Mouse (Mus musculus) megakaryocyte, embryonic 14.5 days (primary cell): ENCODE results near the gene Cenpu. TPM values are rescaled to one million over a fixed set of nuclear protein-coding genes. Genes with fewer than 3 reads are reported as not detected.
"Not testable (repeated sequence)": the region's sequence is repeated elsewhere in the genome, so short reads cannot be mapped to it uniquely, and the experiment has no call there.

Experiments used
- H3K27me3 ChIP-seq: replicated peaks from 2 replicates; pipeline ENCODE3; 2012; ENCODE audit warnings: inconsistent platforms
- H3K36me3 ChIP-seq: replicated peaks from 2 replicates; pipeline ENCODE3; 2012; ENCODE audit warnings: low read length, inconsistent platforms, mixed read lengths
- H3K4me1 ChIP-seq: 2 replicates; pipeline ENCODE4 v1.6.1; 2012; ENCODE audit warnings: inconsistent platforms
- H3K4me3 ChIP-seq: replicated peaks from 2 replicates; pipeline ENCODE3; 2012; ENCODE audit warnings: moderate library complexity, mild to moderate bottlenecking, inconsistent platforms
- H3K9me3 ChIP-seq: 2 replicates; pipeline ENCODE4 v1.6.1; 2012; ENCODE audit warnings: inconsistent platforms
- FLI1 ChIP-seq: IDR thresholded peaks from 2 replicates; pipeline ENCODE4 v1.6.1; 2012; ENCODE audit warnings: low read length, inconsistent platforms, mixed read lengths
- GATA1 ChIP-seq: IDR thresholded peaks from 3 replicates; pipeline ENCODE4 v1.6.1; 2012; ENCODE audit warnings: mixed read lengths, low read length, inconsistent platforms, borderline replicate concordance
- polyA plus RNA-seq: library from polyadenylated mRNA; stranded (reverse); fragments of >175 nt; gene quantifications from 2 replicates; pipeline ENCODE4 v1.2.3, GENCODE M21; 2012; ENCODE audit warnings: low replicate concordance; ENCODE audit not compliant: insufficient read depth

Gene Cenpu
- polyA plus RNA-seq, 1 experiment = 6.3 TPM

- Histone ChIP-seq H3K4me1 (peaks cover 8% of the 10 kb centered on the region; the same call in 1 of the 2 replicates), H3K9me3 (no peaks in the 10 kb centered on the region), H3K27me3 (no peaks in the 10 kb centered on the region), H3K36me3 (peaks cover 65% of the 10 kb centered on the region), H3K4me3 (no peak overlapping the region)
- TF ChIP-seq FLI1 (no peak), GATA1 (no peak)
Observed at GRCm38 (mm10) chr8:46569659-46570441, 18.0 kb downstream of the Cenpu start.

DNA sequence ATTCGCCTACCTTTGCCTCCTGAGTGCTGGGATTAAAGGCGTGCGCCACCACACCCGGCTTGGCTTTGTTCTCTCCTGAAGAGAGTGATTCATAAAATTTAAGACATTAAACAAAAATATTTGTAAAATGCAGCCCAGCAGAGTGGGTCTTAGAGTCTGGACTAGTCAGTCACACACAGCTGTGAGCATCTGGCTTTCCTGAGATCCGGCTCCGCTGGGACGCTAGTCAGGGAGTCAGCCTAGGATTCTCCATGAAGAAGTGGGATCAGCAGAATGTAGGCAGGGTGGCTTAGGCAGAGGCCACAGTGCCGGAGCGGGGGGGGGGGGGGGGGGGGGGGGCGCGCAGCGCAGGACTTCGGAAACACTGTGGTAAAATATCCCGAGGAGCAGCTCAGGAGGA, 18.8 kb downstream of the Cenpu start:
- H3K27me3 ChIP-seq = no peaks in the 10 kb centered on the region
- peaks cover 67% of the 10 kb centered on the region for H3K36me3 ChIP-seq
- no peak for TF ChIP-seq GATA1
- no peak overlapping the region for H3K4me3 ChIP-seq
- H3K9me3 ChIP-seq = no peaks in the 10 kb centered on the region
- peaks cover 8% of the 10 kb centered on the region; the same call in 1 of the 2 replicates for H3K4me1 ChIP-seq

DNA sequence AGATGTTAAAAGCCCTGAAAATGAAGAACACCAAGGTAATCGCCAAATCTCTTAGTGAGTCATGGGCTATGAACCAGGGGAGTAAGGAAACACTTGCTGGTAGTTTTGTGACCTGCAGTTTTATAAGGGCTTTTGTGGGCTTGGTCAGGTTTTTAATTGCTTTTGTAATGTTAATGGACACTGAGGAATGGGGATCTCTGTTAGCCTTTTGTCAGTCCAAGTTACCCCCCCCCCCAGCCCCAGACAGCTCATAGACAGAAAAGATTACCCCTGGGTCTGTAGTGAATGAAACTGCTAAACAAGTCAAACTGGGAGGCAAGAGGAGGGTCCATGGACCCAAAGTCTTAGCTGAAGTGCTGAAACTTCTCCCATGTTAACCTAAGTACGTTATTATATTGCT, 21.6 kb downstream of the Cenpu start:
- no peaks in the 10 kb centered on the region for H3K27me3 ChIP-seq
- no peak overlapping the region for H3K4me3 ChIP-seq
- no peaks in the 10 kb centered on the region for H3K9me3 ChIP-seq
- H3K36me3 ChIP-seq = peaks cover 81% of the 10 kb centered on the region
- no peak for TF ChIP-seq GATA1
- no peak for TF ChIP-seq FLI1
- peaks cover 22% of the 10 kb centered on the region for H3K4me1 ChIP-seq

GRCm38 (mm10) chr8:46573964-46574363, 22.1 kb downstream of the Cenpu start:
- Histone ChIP-seq H3K27me3 (no peaks in the 10 kb centered on the region), H3K36me3 (peaks cover 84% of the 10 kb centered on the region), H3K9me3 (no peaks in the 10 kb centered on the region), H3K4me1 (peaks cover 22% of the 10 kb centered on the region), H3K4me3 (no peak overlapping the region)
- no peak for TF ChIP-seq GATA1
- TF ChIP-seq FLI1 = no peak

DNA sequence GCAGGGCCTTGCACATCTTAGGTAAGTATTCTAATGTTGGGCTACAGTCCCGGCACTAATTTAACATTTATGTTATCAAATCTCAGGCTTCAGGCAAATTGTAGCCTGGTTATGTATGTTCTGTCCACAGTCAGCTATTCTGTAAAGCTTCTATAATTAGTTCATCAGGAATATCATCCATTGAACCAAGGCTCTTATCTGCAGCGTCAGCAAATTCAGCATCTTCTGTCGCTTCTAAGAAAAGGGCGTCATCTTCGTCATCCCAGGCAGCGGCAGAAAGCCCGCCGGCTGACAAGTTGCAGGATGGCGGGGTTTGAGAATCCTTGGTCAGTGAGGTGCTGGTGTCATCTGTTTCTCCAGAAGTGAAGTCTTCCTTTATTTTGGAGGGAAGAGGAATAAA, 27.0 kb downstream of the Cenpu start:
- Histone ChIP-seq H3K4me1 (peaks cover 24% of the 10 kb centered on the region), H3K36me3 (peaks cover 93% of the 10 kb centered on the region)

DNA sequence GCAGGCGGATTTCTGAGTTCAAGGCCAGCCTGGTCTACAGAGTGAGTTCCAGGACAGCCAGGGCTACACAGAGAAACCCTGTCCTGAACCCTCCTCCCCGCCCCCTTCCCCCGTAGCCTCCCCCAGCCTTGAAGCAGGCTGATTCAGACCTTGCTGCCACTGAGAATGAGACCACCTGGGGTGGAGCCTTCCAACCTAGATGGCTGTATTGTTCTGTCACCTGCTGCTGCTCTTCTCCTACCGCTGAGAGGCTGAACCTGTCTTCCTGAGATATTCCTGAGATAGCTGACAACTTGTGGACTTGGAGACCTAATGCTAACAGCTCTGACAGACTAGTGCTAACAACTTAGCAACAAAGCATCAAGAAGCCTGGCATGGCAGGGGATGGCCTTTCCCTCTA, 32.5 kb downstream of the Cenpu start:
- not testable (repeated sequence) for H3K9me3 ChIP-seq, H3K27me3 ChIP-seq, H3K4me3 ChIP-seq
- H3K36me3 ChIP-seq = peaks cover 70% of the 10 kb centered on the region
- peaks cover 15% of the 10 kb centered on the region for H3K4me1 ChIP-seq

More for the DNA sequence above, 27.0 kb downstream of the Cenpu start:
- Histone ChIP-seq H3K9me3 (no peaks in the 10 kb centered on the region), H3K27me3 (no peaks in the 10 kb centered on the region), H3K4me3 (no peak overlapping the region)
- no peak for TF ChIP-seq FLI1
- no peak for TF ChIP-seq GATA1

DNA sequence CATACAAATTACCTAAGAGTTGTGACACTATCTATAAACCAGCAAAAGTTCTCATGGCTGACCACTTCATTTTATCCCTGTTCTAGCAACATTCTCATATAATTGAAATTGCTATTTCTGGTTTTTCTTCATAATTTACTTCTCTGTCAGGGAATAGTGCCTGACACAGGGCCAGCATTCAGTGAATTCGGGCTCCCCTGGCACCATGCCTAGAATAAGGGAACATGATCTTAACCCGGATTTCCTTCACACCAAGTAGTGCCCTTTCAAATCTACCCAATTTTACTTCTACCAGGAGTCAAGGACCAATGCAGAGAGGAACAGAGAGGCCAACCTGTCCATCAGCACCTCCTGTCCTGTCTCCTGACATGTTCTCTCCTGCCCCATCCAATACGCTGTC, 33.7 kb downstream of the Cenpu start:
- Histone ChIP-seq H3K27me3 (no peaks in the 10 kb centered on the region), H3K9me3 (no peaks in the 10 kb centered on the region), H3K4me3 (no peak overlapping the region), H3K36me3 (peaks cover 67% of the 10 kb centered on the region), H3K4me1 (peaks cover 15% of the 10 kb centered on the region)
- TF ChIP-seq GATA1 (no peak), FLI1 (no peak)

DNA sequence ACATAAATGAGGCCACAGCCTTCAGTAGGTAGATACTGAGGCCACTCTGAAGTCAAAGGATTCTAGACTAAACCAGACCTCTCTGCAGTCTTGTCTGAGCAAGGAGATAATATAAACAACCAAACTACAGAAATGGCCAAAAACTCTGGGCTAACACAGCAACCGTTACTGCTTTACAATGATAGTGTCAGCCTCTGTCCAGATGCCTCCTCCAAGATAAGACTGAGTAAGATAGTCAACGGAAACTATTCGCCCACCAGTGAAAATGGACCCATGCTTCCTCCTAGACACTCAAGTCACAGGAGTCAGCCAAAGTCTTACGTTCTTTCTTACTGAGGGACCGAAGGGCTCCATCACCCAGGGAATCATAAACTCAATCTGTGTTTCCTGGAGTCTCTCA, 36.1 kb downstream of the Cenpu start:
- peaks cover 14% of the 10 kb centered on the region for H3K4me1 ChIP-seq
- H3K4me3 ChIP-seq = no peak overlapping the region
- H3K36me3 ChIP-seq = peaks cover 55% of the 10 kb centered on the region

GRCm38 (mm10) chr8:46588663-46589062, 36.8 kb downstream of the Cenpu start:
- Histone ChIP-seq H3K36me3 (peaks cover 57% of the 10 kb centered on the region), H3K4me3 (no peak overlapping the region), H3K9me3 (no peaks in the 10 kb centered on the region), H3K27me3 (no peaks in the 10 kb centered on the region), H3K4me1 (peaks cover 21% of the 10 kb centered on the region)
- TF ChIP-seq FLI1 (no peak), GATA1 (no peak)

More for the DNA sequence above, 36.1 kb downstream of the Cenpu start:
- no peak for TF ChIP-seq GATA1
- no peak for TF ChIP-seq FLI1
- Histone ChIP-seq H3K9me3 (no peaks in the 10 kb centered on the region), H3K27me3 (no peaks in the 10 kb centered on the region)

- peaks cover 60% of the 10 kb centered on the region for H3K36me3 ChIP-seq
- H3K4me1 ChIP-seq = peaks cover 50% of the 10 kb centered on the region
- H3K9me3 ChIP-seq = no peaks in the 10 kb centered on the region
- no peak overlapping the region for H3K4me3 ChIP-seq
- no peaks in the 10 kb centered on the region for H3K27me3 ChIP-seq
- no peak for TF ChIP-seq GATA1
- no peak for TF ChIP-seq FLI1
Observed at GRCm38 (mm10) chr8:46593067-46593466, 41.2 kb downstream of the Cenpu start.
